41 mouse cellular contexts compared by ENCODE assay signal in the genomic region with DNA sequence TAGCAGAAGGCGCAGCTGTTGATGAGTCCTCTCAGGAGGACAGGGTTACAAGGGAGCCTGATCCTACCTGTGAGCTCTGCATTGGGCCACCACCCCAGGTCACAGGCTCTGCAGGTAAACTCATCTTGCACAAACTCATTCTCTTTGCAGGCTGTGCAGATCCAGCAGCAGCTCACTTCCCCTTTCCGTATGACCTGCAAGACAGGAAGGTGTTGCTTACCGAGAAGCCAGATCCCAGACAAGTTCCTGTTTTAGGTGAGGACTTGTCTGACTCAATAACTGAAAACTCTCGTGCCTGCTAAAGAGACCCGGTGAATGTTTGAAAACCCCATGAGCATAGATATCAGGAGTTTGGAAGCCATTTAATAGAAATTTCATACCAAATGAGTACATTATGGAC. TPM values are rescaled to one million over a fixed set of nuclear protein-coding genes. Genes with fewer than 3 reads are reported as not detected.
DNase-seq lines count a peak whose midpoint lies in the region; ATAC-seq and TF ChIP-seq lines count a peak whose summit lies in the region.
"Had no signal": no experiment of that assay in that cellular context is flagged by ENCODE, and none has a peak within 500 bp of the region (broad histone marks: within the 10 kb centered on the region; RNA-seq: fewer than 3 reads in every experiment).

No protein-coding gene starts in this region.

- no peak for TF ChIP-seq POLR2A in MEL (IDR thresholded peaks at IDR 0.05; ENCODE audit: control insufficient read depth in 1 of 2, insufficient read depth in 1 of 2, low read depth in 1 of 2, low read length in 2 of 2, poor library complexity in 1 of 2)

- no peak overlapping the region for H3K9ac ChIP-seq in MEL (ENCODE audit: control insufficient read depth, low read depth, low read length, poor library complexity, severe bottlenecking)
- H3K9ac ChIP-seq: embryonic facial prominence, embryonic 12.5 days; heart, embryonic 13.5 days; hindbrain, embryonic 15.5 days; kidney, embryonic 15.5 days; limb, embryonic 13.5 days; liver, embryonic 14.5 days; midbrain, embryonic 12.5 days; neural tube, embryonic 12.5 days had no signal

- peaks cover 0 to 21% of the 10 kb centered on the region in 2 experiments; a peak in 2 of 4 replicates for H3K36me3 ChIP-seq in MEL (ENCODE audit: control insufficient read depth in 1 of 2, insufficient read depth in 2 of 2, low read length in 2 of 2)
- H3K36me3 ChIP-seq in megakaryocyte, embryonic 14.5 days (replicated peaks; ENCODE audit: low read length), result no peaks in the 10 kb centered on the region
- H3K36me3 ChIP-seq in midbrain, embryonic 10.5 days, result no peaks in the 10 kb centered on the region
- H3K36me3 ChIP-seq: embryonic facial prominence, embryonic 12.5 days; heart, embryonic 13.5 days; hindbrain, embryonic 10.5 days; hindbrain, embryonic 15.5 days; kidney, embryonic 15.5 days; limb, embryonic 13.5 days; midbrain, embryonic 12.5 days; neural tube, embryonic 12.5 days had no signal

- TF ChIP-seq CTCF in MEL (IDR thresholded peaks at IDR 0.05 in 2 of 3, conservative IDR thresholded peaks at IDR 0.05 in 1 of 3; ENCODE audit: control insufficient read depth in 1 of 3, insufficient read depth in 1 of 3, low read depth in 2 of 3, low read length in 3 of 3, poor library complexity in 1 of 3, severe bottlenecking in 1 of 3), result no peak

- TF ChIP-seq RAD21 in MEL (IDR thresholded peaks at IDR 0.05; ENCODE audit: low read depth, low read length), result no peak

- ATAC-seq in granulocyte monocyte progenitor cell, adult 5-6 weeks (replicated peaks; ENCODE audit: poor library complexity, severe bottlenecking), result peak; percentile 99
- ATAC-seq: forebrain, embryonic 14.5 days had no signal

- peak; percentile 54 to 66 for TF ChIP-seq EP300 in MEL (IDR thresholded peaks at IDR 0.05; ENCODE audit: low read depth in 1 of 2, low read length in 2 of 2)

- H3K79me2 ChIP-seq in MEL (ENCODE audit: control insufficient read depth, insufficient read depth, low read length, poor library complexity), result no peaks in the 10 kb centered on the region

- no peaks in the 10 kb centered on the region for H3K27me3 ChIP-seq in MEL (ENCODE audit: control insufficient read depth in 1 of 2, insufficient read depth in 2 of 2, low read length in 2 of 2)
- no peaks in the 10 kb centered on the region for H3K27me3 ChIP-seq in megakaryocyte, embryonic 14.5 days (replicated peaks)
- no peaks in the 10 kb centered on the region for H3K27me3 ChIP-seq in midbrain, embryonic 10.5 days (ENCODE audit: low read depth, poor library complexity, severe bottlenecking)
- H3K27me3 ChIP-seq: embryonic facial prominence, embryonic 12.5 days; heart, embryonic 13.5 days; hindbrain, embryonic 15.5 days; kidney, embryonic 15.5 days; limb, embryonic 13.5 days; midbrain, embryonic 12.5 days; neural tube, embryonic 12.5 days had no signal

- H3K4me3 ChIP-seq in MEL (ENCODE audit: control insufficient read depth in 1 of 2, insufficient read depth in 1 of 2, low read depth in 2 of 2, low read length in 2 of 2), result 0 out of 4 replicates have a peak overlapping the region, but pooled peaks of 1 of the 2 experiments have one; percentile 33
- H3K4me3 ChIP-seq in megakaryocyte, embryonic 14.5 days (replicated peaks), result peak overlapping the region; percentile 5
- no peak overlapping the region for H3K4me3 ChIP-seq in midbrain, embryonic 10.5 days
- H3K4me3 ChIP-seq: embryonic facial prominence, embryonic 12.5 days; gastrocnemius, adult 2 months; heart, adult 2 months; heart, embryonic 13.5 days; hindbrain, embryonic 10.5 days; hindbrain, embryonic 15.5 days; kidney, embryonic 15.5 days; limb, embryonic 13.5 days; midbrain, embryonic 12.5 days; myocyte; neural tube, embryonic 12.5 days had no signal

- peaks cover 5 to 6% of the 10 kb centered on the region in 2 experiments for H3K4me1 ChIP-seq in MEL (ENCODE audit: control insufficient read depth in 1 of 2, insufficient read depth in 2 of 2, low read length in 2 of 2)
- H3K4me1 ChIP-seq in megakaryocyte, embryonic 14.5 days, result peaks cover 12% of the 10 kb centered on the region
- H3K4me1 ChIP-seq in midbrain, embryonic 10.5 days, result no peaks in the 10 kb centered on the region
- H3K4me1 ChIP-seq: embryonic facial prominence, embryonic 12.5 days; hindbrain, embryonic 10.5 days; hindbrain, embryonic 15.5 days; kidney, embryonic 15.5 days; limb, embryonic 13.5 days; midbrain, embryonic 12.5 days; neural tube, embryonic 12.5 days had no signal

- DNase-seq in A20 (ENCODE audit: low read depth, low spot score) (peak; percentile 6), MEL (ENCODE audit: low read depth, low spot score) (peak; percentile 90)
- DNase-seq in cerebellum, adult 11 months, result no peak
- no peak for DNase-seq in embryo, embryonic 10 days (ENCODE audit: low spot score)
- no peak for DNase-seq in retina, postnatal 1 day
- no peak for DNase-seq in midbrain, embryonic 10.5 days (ENCODE audit: low spot score)
- DNase-seq: adrenal gland, adult 8-10 months; cerebellum, adult 11-12 months; cerebellum, adult 9-11 months; gastrocnemius, adult 2 months; gastrocnemius, postnatal 36 days; heart, adult 2 months; heart, postnatal 10 days; kidney, adult 18-20 months; kidney, postnatal 25 days; lung, postnatal 10 days; right cerebral cortex, postnatal 14 days; thymus, postnatal 14 days had no signal

- no peak overlapping the region for H3K27ac ChIP-seq in MEL (ENCODE audit: control insufficient read depth, low read depth, low read length)
- H3K27ac ChIP-seq in midbrain, embryonic 10.5 days (replicated peaks), result no peak overlapping the region
- H3K27ac ChIP-seq: embryonic facial prominence, embryonic 12.5 days; gastrocnemius, adult 2 months; heart, adult 2 months; heart, embryonic 13.5 days; hindbrain, embryonic 10.5 days; hindbrain, embryonic 15.5 days; kidney, embryonic 15.5 days; limb, embryonic 13.5 days; liver, embryonic 14.5 days; macrophage; midbrain, embryonic 12.5 days; neural tube, embryonic 12.5 days had no signal

- WGBS in midbrain, embryonic 10.5 days, result 92% methylated on average over 5 of the region's 5 CpGs

- H3K9me3 ChIP-seq in MEL (replicated peaks; ENCODE audit: insufficient read depth, low read length), result no peaks in the 10 kb centered on the region
- H3K9me3 ChIP-seq in megakaryocyte, embryonic 14.5 days, result no peaks in the 10 kb centered on the region
- no peaks in the 10 kb centered on the region for H3K9me3 ChIP-seq in midbrain, embryonic 10.5 days (replicated peaks)
- H3K9me3 ChIP-seq: embryonic facial prominence, embryonic 12.5 days; heart, embryonic 13.5 days; hindbrain, embryonic 10.5 days; hindbrain, embryonic 15.5 days; kidney, embryonic 15.5 days; limb, embryonic 13.5 days; midbrain, embryonic 12.5 days; neural tube, embryonic 12.5 days had no signal

TF ChIP-seq in MEL, 35 proteins besides CTCF, POLR2A, EP300 and RAD21:
- TF ChIP-seq ELF1 (IDR thresholded peaks at IDR 0.05; ENCODE audit: low read depth, low read length) (peak; percentile 57; the same call in 1 of the 2 replicates), BHLHE40 (IDR thresholded peaks at IDR 0.05; ENCODE audit: borderline replicate concordance, low read depth, low read length) (peak; percentile 65; the same call in 1 of the 2 replicates), TAL1 (IDR thresholded peaks at IDR 0.05; ENCODE audit: low read length) (no peak), GABPA (IDR thresholded peaks at IDR 0.05; ENCODE audit: low read depth, low read length) (no peak), RCOR1 (IDR thresholded peaks at IDR 0.05; ENCODE audit: low read depth, low read length) (no peak), USF2 (IDR thresholded peaks at IDR 0.05; ENCODE audit: borderline replicate concordance in 1 of 2, insufficient read depth in 1 of 2, low read depth in 1 of 2, low read length in 2 of 2) (no peak), MAX (IDR thresholded peaks at IDR 0.05; ENCODE audit: low read length) (peak; percentile 35; the same call in 1 of the 2 replicates), ZC3H11A (IDR thresholded peaks at IDR 0.05; ENCODE audit: low read depth, low read length) (no peak), MAZ (IDR thresholded peaks at IDR 0.05; ENCODE audit: low read depth, low read length) (no peak), ZKSCAN1 (IDR thresholded peaks at IDR 0.05; ENCODE audit: low read depth, low read length) (no peak), MYB (IDR thresholded peaks at IDR 0.05; ENCODE audit: low read depth, low read length) (no peak), NELFE (IDR thresholded peaks at IDR 0.05; ENCODE audit: low read depth, low read length) (no peak), TBP (IDR thresholded peaks at IDR 0.05; ENCODE audit: low read depth, low read length) (no peak), ETS1 (IDR thresholded peaks at IDR 0.05; ENCODE audit: low read depth, low read length) (peak; percentile 69), USF1 (IDR thresholded peaks at IDR 0.05; ENCODE audit: low read depth, low read length) (no peak), TCF12 (IDR thresholded peaks at IDR 0.05; ENCODE audit: low read depth, low read length) (peak; percentile 34)

RNA-seq across cellular contexts. Expression of gene Gm10944, which starts 51.9 kb away (rescaled TPM):
- not detected in 2 replicates for total RNA-seq in MEL (2012; rRNA removed)
- not detected for polyA plus RNA-seq in MEL (2012; ENCODE audit: insufficient read depth in 1 of 2, insufficient read length in 2 of 2, low read depth in 1 of 2, low replicate concordance in 2 of 2, missing spikeins in 1 of 2)
- total RNA-seq in granulocyte monocyte progenitor cell, adult 5-6 weeks (2014; fragmentation: Nextera tagmentation), result not detected in 2 replicates
- not detected in 2 replicates for total RNA-seq in granulocyte monocyte progenitor cell, adult 5-6 weeks (2017)
- not detected in 2 replicates for polyA plus RNA-seq in megakaryocyte, embryonic 14.5 days (2012; ENCODE audit: insufficient read depth, low replicate concordance)
- not detected in 2 replicates for polyA plus RNA-seq in midbrain, embryonic 10.5 days (2016; fragmentation: Nextera tagmentation; extraction: Ambion mirVana)
- total RNA-seq: adrenal gland, adult 8-10 months; adrenal gland, postnatal 4 days; gastrocnemius, adult 2 months; gastrocnemius, postnatal 36 days; heart, adult 2 months; heart, postnatal 10 days; layer of hippocampus, adult 18-20 months; layer of hippocampus, postnatal 10 days; left cerebral cortex, adult 18-20 months; left cerebral cortex, postnatal 25 days; midbrain, postnatal 0 days had no signal
- polyA plus RNA-seq: embryonic facial prominence, embryonic 12.5 days; forebrain, embryonic 14.5 days; heart, adult 2 months; heart, embryonic 13.5 days; hindbrain, embryonic 10.5 days; hindbrain, embryonic 15.5 days; intestine, embryonic 14.5 days; kidney, embryonic 15.5 days; limb, embryonic 13.5 days; liver, embryonic 14.5 days; macrophage; midbrain, embryonic 12.5 days; midbrain, postnatal 0 days; myocyte; neural tube, embryonic 12.5 days; stomach, embryonic 16.5 days; urinary bladder, adult 2 months had no signal

Comparison
In these comparisons a context has a peak if more than half of its experiments do, and no peak if none do; other contexts are left out.
1. DNase-seq: peak in A20 (single experiment) and MEL (single experiment); none in cerebellum, adult 11 months (single experiment), embryo, embryonic 10 days (single experiment), retina, postnatal 1 day (single experiment) and midbrain, embryonic 10.5 days (single experiment).